Comparison of ENCODE assay signal across 10 mouse cellular contexts in the genomic region with DNA sequence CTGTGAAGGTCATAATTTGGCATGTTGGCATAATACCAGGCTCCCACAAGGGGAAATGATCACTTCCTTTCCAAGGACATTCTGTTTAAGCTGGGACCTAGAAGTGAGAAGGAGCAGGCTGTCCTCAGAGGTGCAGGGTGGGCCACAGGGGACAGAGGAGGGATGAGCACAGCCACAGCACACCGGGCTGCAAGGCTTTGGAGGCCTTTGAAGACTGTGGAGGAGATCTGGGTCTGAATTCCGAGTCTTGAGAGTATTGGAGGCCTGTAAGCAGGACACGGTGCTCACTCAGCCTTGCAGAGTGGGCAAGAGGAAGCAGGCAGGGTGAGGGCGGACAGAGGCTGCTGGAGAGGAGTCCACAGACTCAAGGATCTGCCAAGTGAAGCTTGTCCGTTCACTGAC. TPM values are rescaled to one million over a fixed set of nuclear protein-coding genes. Genes with fewer than 3 reads are reported as not detected.
DNase-seq lines count a peak whose midpoint lies in the region; ATAC-seq and TF ChIP-seq lines count a peak whose summit lies in the region.
"Had no signal": no experiment of that assay in that cellular context is flagged by ENCODE, and none has a peak within 500 bp of the region (broad histone marks: within the 10 kb centered on the region; RNA-seq: fewer than 3 reads in every experiment).

No protein-coding gene starts in this region.

- WGBS in spleen, adult 2 months, result 65% methylated on average over 5 of the region's 5 CpGs

- no peaks in the 10 kb centered on the region for H3K27me3 ChIP-seq in spleen, adult 2 months (ENCODE audit: control insufficient read depth, insufficient read depth, low read length)

- intact Hi-C loops in left cerebral cortex, postnatal 10 days (cut with DNase I), result no loop called here

- peak overlapping the region; percentile 58 for H3K27ac ChIP-seq in spleen, adult 2 months (ENCODE audit: insufficient read depth, low read length)

- no peak for ATAC-seq in frontal cortex, adult (ENCODE audit: low TSS enrichment)
- ATAC-seq: intestine, embryonic 16.5 days had no signal

- H3K4me1 ChIP-seq in spleen, adult 2 months (ENCODE audit: control insufficient read depth, insufficient read depth, insufficient read length), result peaks cover 4% of the 10 kb centered on the region; the same call in 1 of the 2 replicates

- TF ChIP-seq CTCF in spleen, adult 2 months (IDR thresholded peaks at IDR 0.05; ENCODE audit: extremely low read depth, insufficient read depth, insufficient read length, insufficient replicate concordance), result no peak

- peak; percentile 57 for DNase-seq in adrenal gland, postnatal 10 days
- no peak for DNase-seq in adrenal gland, adult 18-20 months (ENCODE audit: low spot score in 2 of 2)
- DNase-seq in spleen, adult 2 months (ENCODE audit: low read depth in 1 of 2, low spot score in 2 of 2), result no peak
- no peak for DNase-seq in spleen, postnatal 10 days (ENCODE audit: low spot score in 2 of 2)
- DNase-seq in lung, adult 18-20 months, result peak; percentile 60 to 80
- no peak for DNase-seq in neural tube, embryonic 10.5 days (ENCODE audit: extremely low spot score, low spot score)
- DNase-seq in left cerebral cortex, postnatal 10 days (ENCODE audit: extremely low spot score in 1 of 2, low spot score in 2 of 2), result no peak
- DNase-seq: lung, embryonic 14.5 days had no signal

- H3K4me3 ChIP-seq in spleen, adult 2 months (ENCODE audit: extremely low read depth, insufficient read depth, insufficient read length), result no peak overlapping the region

- no peak for TF ChIP-seq POLR2A in spleen, adult 2 months (IDR thresholded peaks at IDR 0.05; ENCODE audit: low read depth, low read length)

- no peaks in the 10 kb centered on the region for H3K36me3 ChIP-seq in spleen, adult 2 months (ENCODE audit: control insufficient read depth, insufficient read depth, low read length)

RNA-seq across cellular contexts. Expression of a gene that starts 6.0 kb away (rescaled TPM):
- 10 to 100 TPM; 26.2 to 31.6 TPM for total RNA-seq in adrenal gland, postnatal 10 days (2021)
- total RNA-seq in adrenal gland, adult 18-20 months (2021), result 10 to 100 TPM; 28.2 to 29.1 TPM
- polyA plus RNA-seq in spleen, adult 2 months (2012; rRNA removed), result 28.1 and 32.3 TPM in 2 replicates
- total RNA-seq in left cerebral cortex, postnatal 10 days (2021), result 10 to 100 TPM; 19.6 to 20.4 TPM

RNA-seq across cellular contexts. Expression of a gene that starts 34.3 kb away (rescaled TPM):
- total RNA-seq in adrenal gland, postnatal 10 days (2021), result 10 to 100 TPM; 21.1 to 26.4 TPM
- 10 to 100 TPM; 40.6 to 68.6 TPM for total RNA-seq in adrenal gland, adult 18-20 months (2021)
- 64.4 and 82.8 TPM in 2 replicates for polyA plus RNA-seq in spleen, adult 2 months (2012; rRNA removed)
- total RNA-seq in left cerebral cortex, postnatal 10 days (2021), result 10 to 100 TPM; 37.7 to 40.6 TPM

Comparison
In these comparisons a context has a peak if more than half of its experiments do, and no peak if none do; other contexts are left out.
1. DNase-seq: peak in adrenal gland, postnatal 10 days (single experiment) and lung, adult 18-20 months (2 of 2); none in adrenal gland, adult 18-20 months (0 of 2), spleen, adult 2 months (0 of 2), spleen, postnatal 10 days (0 of 2), neural tube, embryonic 10.5 days (single experiment) and left cerebral cortex, postnatal 10 days (0 of 2).